Mouse (Mus musculus) heart, adult 2 months (tissue): Measurements from ENCODE around the gene H2afy.

ENCODE experiments used
- CTCF ChIP-seq: fragments of 200-600 bp; IDR thresholded peaks from 2 replicates; pipeline ENCODE4 v1.8.1; 2022; ENCODE audit warnings: antibody characterized with exemption, mild to moderate bottlenecking, moderate library complexity
- EP300 ChIP-seq: fragments of 200-500 bp; IDR thresholded peaks from 2 replicates; pipeline ENCODE4 v1.6.1; 2011; ENCODE audit warnings: low read depth, low read length, control low read depth; ENCODE audit not compliant: insufficient read depth
- POLR2A ChIP-seq: fragments of 200-500 bp; IDR thresholded peaks from 2 replicates; pipeline ENCODE4 v1.6.1; 2011; ENCODE audit warnings: mild to moderate bottlenecking, low read depth, low read length, control low read depth; ENCODE audit not compliant: insufficient read depth

GRCm38 (mm10) chr13:56159614-56160363 is 23.6 kb upstream of the H2afy start:
- TF ChIP-seq CTCF (no peak), EP300 (no peak), POLR2A (no peak)
